Mouse (Mus musculus): Measurements from ENCODE around the gene Wnt9a.

Gene Wnt9a

GRCm38 (mm10) chr11:59305008-59305820 lies 1.5 kb upstream of the Wnt9a start:
- no peak for DNase-seq

- DNase-seq, result no peak
Measured at GRCm38 (mm10) chr11:59305821-59306215, 910 bp upstream of the Wnt9a start.

- peak; percentile 72 for DNase-seq
Measured at GRCm38 (mm10) chr11:59307422-59308163, 865 bp downstream of the Wnt9a start.

GRCm38 (mm10) chr11:59308164-59308542 lies 1.4 kb downstream of the Wnt9a start:
- no peak for DNase-seq

GRCm38 (mm10) chr11:59308625-59309024 lies 1.9 kb downstream of the Wnt9a start:
- no peak for DNase-seq

- DNase-seq, result peak; percentile 40
Measured at GRCm38 (mm10) chr11:59309106-59309805, 2.5 kb downstream of the Wnt9a start.

- DNase-seq, result no peak
Measured at GRCm38 (mm10) chr11:59309976-59310375, 3.2 kb downstream of the Wnt9a start.

GRCm38 (mm10) chr11:59312060-59312459 lies 5.3 kb downstream of the Wnt9a start:
- no peak for DNase-seq

- DNase-seq, result no peak
Measured at GRCm38 (mm10) chr11:59312501-59312900, 5.8 kb downstream of the Wnt9a start.

GRCm38 (mm10) chr11:59313029-59313811 lies 6.5 kb downstream of the Wnt9a start:
- DNase-seq, result no peak

- no peak for DNase-seq
Measured at GRCm38 (mm10) chr11:59313944-59314343, 7.2 kb downstream of the Wnt9a start.

- no peak for DNase-seq
Measured at GRCm38 (mm10) chr11:59316517-59316916, 9.8 kb downstream of the Wnt9a start.

- DNase-seq, result no peak
Measured at GRCm38 (mm10) chr11:59322988-59323387, 16.3 kb downstream of the Wnt9a start.

GRCm38 (mm10) chr11:59324777-59325176 lies 18.0 kb downstream of the Wnt9a start:
- DNase-seq, result no peak

GRCm38 (mm10) chr11:59327625-59328024 lies 20.9 kb downstream of the Wnt9a start:
- no peak for DNase-seq

GRCm38 (mm10) chr11:59329616-59330015 lies 22.9 kb downstream of the Wnt9a start:
- DNase-seq, result no peak

- DNase-seq, result peak; percentile 74
Measured at GRCm38 (mm10) chr11:59330560-59330959, 23.8 kb downstream of the Wnt9a start.

GRCm38 (mm10) chr11:59331167-59331869 lies 24.6 kb downstream of the Wnt9a start:
- no peak for DNase-seq

- DNase-seq, result no peak
Measured at GRCm38 (mm10) chr11:59332938-59333337, 26.2 kb downstream of the Wnt9a start.

GRCm38 (mm10) chr11:59335150-59335549 lies 28.4 kb downstream of the Wnt9a start:
- DNase-seq, result no peak

GRCm38 (mm10) chr11:59335942-59336341 lies 29.2 kb downstream of the Wnt9a start:
- no peak for DNase-seq

- no peak for DNase-seq
Measured at GRCm38 (mm10) chr11:59336381-59336780, 29.7 kb downstream of the Wnt9a start.
